Mouse (Mus musculus): ENCODE measurements around the gene Chrnb2.

GRCm38 (mm10) chr3:89704064-89704463 is 60.4 kb downstream of the Chrnb2 start:
- TF ChIP-seq CTCF (IDR thresholded peaks at IDR 0.05; ENCODE audit: borderline replicate concordance, control insufficient read depth, extremely low read depth, insufficient read depth, low read length, poor library complexity) (no peak), POLR2A (IDR thresholded peaks at IDR 0.05; ENCODE audit: control insufficient read depth, extremely low read depth, insufficient read depth, low read length, poor library complexity) (no peak)

Data from thymus, adult 2 months (tissue).